Mouse (Mus musculus): Measurements from ENCODE around the gene Kank4.
A peak's percentile ranks its signal among the peaks of the same experiment; 100 is the strongest.

Gene Kank4

DNA sequence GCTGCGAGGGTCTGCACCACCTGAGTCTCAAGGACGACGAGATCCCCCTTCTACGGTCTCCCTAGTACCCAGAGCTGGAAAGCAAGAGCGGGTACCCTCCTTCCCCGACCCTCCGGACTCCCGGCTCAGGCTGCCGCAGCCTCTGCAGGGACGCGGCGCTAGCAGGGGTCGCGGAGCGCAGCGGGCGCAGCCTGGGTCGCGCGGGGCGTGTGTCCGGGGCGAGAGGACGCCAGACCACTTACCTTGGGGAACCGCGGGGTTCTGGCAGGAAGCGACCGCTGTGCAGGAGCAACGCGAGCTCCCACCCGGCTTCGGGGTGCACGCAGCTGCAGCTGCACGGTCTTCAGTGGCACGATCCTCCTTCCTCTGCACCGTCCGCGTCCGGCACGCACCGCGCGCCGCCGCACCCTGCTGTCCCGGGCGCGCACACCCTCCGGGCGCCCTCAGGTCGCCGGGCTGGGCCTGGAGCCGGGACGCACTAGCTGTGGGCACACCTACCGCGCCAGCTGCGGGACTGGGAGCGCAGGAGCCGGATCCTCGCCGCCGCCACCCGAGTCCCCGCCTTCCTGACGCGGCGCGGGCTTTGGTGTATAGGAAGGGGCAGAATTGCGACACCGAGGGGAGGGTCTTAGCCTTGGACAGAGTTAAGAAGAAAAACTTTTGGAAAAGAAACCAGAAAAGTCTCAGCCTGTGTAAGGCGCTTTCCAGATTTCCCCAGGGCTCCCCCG, at the start of gene Kank4:
TSS of gene Kank4 (minus strand) at position 354 of the 728 bp plus-strand sequence.
- peak; percentile 84 for DNase-seq (ENCODE audit: low read depth, low spot score)

DNA sequence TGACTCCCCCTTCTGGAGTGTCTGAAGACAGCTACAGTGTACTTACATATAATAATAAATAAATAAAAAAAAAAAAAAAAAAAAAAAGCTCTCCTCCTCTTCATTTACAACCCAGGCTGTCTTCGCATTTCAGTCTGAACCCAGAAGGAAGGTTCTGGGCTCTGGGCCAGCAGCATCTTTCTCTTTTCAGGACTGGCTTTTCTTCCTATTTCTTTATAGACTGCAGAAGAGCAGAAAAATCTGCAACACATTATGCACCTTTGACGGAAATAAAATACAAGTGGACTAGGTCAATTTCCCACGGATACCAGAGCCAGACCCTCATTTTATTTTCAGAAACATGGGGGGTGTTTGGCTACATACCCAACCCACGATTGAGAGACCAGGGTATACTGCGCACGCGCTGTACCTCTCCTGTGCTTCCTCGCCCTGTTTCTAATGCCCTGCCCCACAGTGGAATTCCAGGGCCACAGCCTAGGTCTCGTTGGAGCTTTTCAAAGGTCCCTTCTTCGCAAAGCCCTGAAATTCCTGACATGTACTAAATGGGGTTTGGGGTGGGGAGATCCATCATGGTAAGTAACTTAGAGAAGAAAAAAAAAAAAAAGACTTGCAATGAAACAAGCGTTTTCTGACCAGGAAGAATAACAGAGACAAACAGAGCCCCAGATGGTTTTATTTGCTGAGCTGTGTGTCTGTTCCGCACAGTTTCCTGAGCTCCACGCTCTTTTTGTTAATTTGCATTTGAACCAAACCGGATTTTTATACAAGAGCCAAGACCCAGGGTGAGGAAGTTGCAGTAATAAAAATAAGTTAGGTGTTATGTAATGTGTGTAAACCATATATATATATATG, 48.3 kb upstream of the Kank4 start:
- DNase-seq (ENCODE audit: low read depth, low spot score) = peak; percentile 98

DNA sequence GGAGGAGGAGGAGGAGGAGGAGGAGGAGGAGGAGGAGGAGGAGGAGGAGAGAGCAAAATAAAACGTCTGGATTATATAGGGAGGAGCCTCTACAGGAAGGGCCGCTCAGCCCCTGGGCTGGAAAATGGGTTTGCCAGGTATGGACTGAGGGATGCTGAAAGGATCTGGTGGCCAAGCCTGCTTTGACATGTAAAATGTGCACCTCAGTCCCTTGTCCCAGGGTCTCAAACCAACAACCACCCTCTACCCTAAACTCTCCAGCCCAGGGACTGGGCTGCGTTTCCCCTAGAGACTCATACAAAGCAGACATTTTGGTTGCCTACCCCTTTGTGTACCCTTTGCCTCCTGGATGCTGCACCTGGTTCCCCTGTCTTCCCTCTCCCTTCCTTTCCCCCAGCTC, 47.2 kb upstream of the Kank4 start:
- DNase-seq (ENCODE audit: low read depth, low spot score) = peak; percentile 83

DNA sequence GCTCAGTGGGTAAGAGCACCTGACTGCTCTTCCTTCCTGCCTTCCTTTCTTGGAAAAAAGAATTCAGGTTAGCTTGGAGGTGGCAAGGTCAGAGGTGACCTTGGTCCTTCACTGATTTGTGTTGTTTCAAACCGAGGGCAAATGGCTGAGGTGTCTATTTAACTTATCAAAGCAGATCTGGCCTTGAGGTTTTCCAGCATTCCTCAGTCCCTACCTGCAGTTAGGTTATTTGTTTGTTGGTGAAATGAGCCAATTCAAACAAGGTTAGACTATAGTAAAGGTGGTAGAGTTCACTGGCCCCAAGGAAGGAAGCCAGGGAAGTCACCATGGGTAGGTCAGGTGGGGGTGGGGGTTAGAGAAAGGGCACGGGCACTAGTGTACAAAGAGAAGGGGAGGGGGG, 46.8 kb upstream of the Kank4 start:
- DNase-seq (ENCODE audit: low read depth, low spot score) = peak; percentile 97

DNA sequence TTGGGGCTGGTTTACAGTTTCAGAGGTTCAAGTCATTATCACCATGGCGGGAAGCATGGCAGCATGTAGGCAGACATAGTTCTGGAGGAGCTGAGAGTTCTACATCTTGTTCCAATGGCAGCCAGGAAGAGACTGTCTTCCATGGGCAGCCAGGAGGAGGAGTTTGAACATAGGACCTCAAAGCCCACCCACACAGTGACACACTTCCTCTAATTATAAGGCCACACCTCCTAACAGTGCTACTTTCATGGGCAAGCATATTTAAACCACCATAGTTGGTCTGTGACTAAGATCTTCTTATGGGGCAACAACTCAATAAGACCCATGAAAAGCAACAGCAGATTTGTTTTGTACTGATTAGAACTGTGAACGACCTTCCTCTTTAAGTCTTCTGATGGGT, 46.1 kb upstream of the Kank4 start:
- DNase-seq (ENCODE audit: low read depth, low spot score) = peak; percentile 87

DNA sequence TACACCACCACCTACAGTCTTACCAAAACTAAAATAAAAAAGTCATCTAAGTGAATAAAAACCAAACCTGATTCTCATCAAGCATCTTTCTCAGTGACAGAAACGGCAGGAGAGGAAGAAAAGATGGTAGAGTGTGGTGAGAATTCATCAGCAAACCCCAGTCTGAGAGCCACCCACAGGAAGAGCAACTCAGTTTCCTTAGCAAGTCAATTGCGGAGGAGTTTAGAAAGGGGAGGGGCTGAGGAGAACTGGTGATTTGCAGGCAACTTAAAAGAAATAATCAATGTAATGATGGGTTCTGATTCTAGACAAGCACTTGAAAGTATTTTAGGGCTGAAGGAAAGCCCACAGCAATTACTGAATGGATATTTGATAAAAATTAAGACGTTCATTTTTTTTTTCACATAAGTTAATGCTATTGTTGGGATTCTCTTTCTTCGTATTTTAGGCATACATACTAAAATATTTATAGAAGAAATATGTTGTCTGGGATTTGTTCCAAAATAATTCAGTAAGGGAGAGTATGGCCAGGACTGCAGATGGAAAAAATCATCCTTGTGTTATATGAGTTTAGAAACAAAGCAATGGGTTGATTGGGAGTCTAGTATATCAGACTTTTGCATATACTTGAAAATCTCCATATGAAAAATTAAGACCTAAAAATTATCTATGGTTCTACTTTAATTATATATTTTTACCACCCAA, 41.0 kb upstream of the Kank4 start:
- peak; percentile 70 for DNase-seq (ENCODE audit: low read depth, low spot score)

DNA sequence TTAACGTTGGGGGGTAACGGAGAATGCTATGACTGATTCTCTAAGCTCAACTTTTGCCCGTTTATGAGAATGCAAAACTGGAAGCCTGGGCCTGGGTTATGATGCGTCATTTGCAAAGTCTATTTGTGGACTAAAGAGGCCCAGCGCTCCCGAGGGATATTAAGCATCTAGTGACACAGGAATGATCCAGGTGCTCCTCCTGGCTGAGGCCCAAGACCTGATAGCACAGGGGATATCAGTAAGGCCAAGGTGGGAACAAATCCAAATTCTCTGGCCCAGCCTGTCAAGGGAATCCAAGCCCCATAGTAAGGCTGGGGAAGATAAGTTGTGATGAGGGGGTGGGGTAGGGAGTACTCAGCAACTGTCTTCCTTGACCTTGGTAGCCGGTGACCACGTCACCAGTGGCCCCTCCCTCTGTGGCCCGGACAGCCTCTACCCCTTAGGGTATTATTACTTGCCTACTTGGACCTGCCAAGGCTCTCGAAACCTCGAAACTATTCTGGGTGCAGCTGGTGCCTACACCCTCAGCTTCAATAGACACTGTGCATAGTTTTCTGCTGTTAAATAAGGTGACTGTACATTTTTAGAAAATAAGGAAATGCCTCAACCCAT, 39.8 kb upstream of the Kank4 start:
- peak; percentile 67 for DNase-seq (ENCODE audit: low read depth, low spot score)

DNA sequence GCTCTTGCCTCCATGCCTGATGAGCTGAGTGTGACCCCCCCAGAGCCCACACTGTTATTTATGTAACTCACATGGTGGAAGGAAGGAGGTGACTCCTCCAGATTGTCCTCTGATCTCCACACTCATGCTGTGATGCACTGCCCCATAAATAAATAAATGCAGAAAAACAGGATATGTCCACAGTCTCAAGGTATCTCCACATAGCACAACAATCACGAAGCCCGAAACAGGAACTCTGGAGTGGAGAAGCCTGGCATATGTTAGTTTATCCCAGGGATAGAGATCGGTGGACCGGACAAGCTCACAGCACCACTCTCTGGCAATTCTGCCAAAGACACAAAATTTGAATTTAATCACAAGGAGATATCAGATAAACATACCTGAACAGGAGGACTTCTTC, 36.6 kb upstream of the Kank4 start:
- no peak for DNase-seq (ENCODE audit: low read depth, low spot score)

DNA sequence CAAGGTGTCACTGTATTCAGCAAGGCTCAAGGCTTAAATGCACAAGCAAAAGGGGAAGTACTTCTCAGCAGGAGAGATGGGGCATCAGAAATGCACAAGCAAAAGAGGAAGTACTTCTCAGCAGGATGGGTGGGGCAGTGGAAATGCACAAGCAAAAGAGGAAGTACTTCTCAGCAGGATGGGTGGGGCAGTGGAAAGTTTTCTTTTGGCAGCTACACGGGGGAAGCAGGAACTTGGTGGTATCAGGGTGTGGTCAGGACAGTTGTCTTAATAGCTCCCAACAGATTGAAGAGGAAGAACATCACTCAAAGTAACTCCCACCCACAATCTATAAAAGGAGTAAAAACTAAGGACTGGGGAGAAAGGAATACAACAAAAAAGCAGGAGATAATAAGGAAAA, 33.1 kb upstream of the Kank4 start:
- DNase-seq (ENCODE audit: low read depth, low spot score) = peak; percentile 71

DNA sequence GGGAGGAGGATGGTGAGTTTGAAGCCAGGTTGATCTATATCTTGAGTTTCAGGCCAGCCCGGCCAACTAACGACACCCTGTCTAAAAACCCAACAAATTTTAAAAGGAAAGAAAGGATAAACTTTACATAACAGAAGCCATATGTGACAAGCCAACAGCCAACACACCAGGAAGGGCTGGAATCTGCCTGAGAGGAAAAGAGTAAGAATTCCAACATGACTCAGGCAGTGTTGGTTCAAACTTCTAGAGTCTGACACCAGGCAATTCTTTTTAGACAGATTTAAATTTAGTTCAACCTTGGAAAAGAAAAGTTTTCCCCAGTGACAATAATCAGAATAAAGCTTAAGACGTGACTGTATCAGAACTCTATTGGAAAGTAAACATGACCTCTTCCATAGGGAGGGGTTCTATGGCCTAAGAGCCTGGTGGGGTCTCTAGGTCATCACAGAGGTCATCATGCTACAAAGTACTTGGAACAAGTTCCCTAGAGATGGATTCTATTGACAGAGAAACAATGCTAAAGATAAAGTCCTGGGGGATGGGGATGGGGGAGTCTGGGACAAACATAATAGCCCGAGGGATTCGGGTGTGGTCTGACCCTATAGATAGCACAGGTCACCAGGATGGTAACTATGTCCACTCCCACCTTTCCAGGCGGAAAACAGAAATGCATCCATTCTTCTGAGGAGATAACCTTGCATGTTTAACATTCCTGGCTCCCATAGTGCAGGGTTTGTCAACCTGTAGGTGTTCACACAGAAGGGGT, 30.0 kb upstream of the Kank4 start:
- DNase-seq (ENCODE audit: low read depth, low spot score) = peak; percentile 99

DNA sequence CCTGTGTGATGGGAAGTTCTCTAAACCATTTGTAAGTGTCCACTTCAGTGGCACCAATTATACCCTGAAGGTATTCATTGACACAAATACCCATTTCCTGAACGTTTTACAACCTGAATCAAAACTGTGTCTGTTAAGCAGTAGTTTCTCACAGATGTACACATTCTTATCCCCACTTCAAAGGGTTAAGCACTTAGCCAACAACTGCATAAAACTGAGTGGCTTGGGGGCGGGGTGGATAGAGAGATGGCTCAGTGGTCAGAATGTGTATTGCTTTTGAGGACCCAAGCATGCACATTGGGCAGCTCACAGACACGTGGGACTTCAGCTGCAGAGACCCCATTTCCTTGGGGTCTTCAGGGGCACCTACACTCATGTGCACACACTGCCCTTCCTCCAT, 29.1 kb upstream of the Kank4 start:
- peak; percentile 96 for DNase-seq (ENCODE audit: low read depth, low spot score)

DNA sequence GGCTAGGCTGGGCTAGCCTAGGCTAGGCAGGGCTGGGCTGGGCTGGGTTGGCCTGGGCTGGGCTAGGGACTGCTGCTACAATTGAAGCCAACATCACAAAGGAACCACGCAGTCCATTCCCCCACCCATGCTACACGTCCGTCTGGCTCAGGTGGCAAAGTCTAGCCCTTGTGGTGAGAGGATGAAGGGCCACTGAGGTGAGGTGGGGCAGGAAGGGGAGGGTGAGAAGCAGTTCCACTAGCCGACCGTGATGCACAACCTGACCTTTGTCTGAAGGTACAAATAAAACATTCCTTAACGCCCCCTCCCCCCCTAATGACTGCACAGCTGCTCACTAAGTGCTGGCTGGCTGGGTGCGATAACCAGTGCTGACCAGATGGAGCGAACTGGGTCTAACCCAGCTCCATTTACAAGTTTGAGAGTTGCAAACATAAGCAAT, 28.4 kb upstream of the Kank4 start:
- peak; percentile 100 for DNase-seq (ENCODE audit: low read depth, low spot score)

DNA sequence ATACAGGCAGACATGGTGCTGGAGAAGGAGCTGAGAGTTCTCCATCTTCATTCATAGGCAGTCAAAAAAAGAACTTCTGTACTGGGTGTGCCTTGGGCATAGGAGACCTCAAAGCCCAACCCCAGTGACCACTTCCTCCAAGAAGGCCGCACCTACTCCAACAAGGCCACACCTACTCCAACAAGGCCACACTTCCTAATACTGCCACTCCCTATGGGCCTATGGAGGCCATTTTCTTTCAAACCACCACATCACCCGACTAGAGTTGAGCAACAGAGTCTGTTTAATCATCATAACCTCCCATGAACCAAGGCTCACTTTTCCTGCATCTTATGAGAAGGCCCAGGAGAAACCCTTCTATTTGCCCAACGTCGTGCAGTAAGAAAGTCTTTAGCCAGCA, 27.9 kb upstream of the Kank4 start:
- DNase-seq (ENCODE audit: low read depth, low spot score) = peak; percentile 91

DNA sequence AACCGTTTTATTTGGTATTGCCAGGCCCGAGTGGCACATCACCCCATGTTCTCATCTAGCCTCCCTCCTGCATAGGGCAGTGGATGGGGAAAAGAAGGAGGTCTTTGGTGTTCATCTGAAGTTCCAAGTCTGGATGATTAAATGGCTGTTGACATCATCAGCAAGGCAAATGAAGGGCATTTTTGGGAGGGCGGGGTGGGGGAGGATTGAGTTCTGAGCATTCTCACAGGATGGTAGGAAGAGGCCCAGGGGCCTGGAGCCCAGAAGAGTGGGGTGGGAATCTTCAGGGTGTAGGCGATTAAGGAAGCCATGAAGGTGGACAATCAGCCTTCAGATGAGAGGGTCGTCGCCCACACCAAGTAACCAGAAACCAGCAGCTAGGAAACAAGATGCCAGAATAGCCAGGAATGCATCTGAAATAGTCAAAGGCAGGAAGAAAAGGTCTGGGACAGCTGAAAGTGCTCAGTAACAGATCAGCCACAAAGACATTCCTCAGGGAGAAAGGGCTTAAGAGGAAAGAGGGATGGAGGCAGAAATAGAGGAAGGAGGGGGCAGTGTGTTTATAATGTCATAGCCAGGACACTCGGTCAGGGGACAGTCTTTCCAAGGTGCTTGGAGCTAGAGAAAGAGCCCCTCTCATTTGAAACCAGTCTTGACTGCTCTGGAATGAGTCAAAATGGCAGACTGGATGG, 26.7 kb upstream of the Kank4 start:
- peak; percentile 56 for DNase-seq (ENCODE audit: low read depth, low spot score)

DNA sequence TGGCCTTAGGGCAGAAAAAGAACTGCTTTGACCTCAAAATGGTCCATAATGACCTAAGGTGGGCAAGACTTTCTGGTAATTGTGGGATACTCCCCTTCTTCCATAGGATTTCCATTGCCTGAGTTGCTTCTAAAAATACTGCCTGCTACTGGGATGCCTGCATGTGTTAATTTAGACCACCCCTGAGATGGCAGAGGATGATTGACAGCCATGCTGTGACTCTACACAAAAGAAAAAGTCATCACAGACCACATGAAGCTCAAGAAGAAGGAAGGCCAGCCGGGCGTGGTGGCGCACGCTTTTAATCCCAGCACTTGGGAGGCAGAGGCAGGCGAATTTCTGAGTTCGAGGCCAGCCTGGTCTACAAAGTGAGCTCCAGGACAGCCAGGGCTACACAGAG, 23.9 kb upstream of the Kank4 start:
- peak; percentile 99 for DNase-seq (ENCODE audit: low read depth, low spot score)

DNA sequence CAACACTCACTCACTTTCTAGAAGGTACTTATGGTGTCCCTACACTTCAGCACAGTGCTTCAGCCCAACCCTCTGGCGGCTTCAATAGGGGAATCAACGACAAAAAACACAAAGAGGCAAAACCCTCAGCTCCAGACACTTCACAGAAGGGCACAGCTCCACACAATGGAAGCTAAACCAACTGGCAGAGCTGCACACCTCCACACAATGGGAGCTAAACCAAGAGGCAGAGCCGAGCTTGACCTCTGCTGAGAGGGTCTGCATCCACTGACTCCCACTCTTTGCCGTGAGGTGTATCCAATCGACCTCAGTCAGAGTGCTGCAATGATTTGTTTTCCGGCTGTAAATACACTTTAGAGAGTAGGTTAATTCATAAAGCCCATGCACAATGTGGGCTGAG, 23.2 kb upstream of the Kank4 start:
- DNase-seq (ENCODE audit: low read depth, low spot score) = peak; percentile 85

DNA sequence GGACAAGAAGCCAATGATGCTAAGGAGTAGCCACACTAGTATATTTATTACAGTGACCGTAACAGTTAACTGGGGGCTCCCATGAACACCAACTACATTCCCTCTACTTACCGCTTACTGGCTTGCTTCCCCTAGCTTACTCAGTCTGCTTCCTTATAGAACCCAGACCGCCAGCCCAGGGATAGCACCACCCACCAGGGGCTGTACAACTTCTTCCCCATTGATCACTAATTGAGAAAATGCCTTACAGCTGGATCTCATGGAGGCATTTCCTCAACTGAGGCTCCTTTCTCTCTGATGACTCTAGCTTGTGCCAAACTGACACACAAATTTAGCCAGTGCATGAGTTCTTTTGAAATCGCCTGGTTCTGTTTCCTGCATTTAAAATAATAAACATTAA, 21.6 kb upstream of the Kank4 start:
- DNase-seq (ENCODE audit: low read depth, low spot score) = no peak

DNA sequence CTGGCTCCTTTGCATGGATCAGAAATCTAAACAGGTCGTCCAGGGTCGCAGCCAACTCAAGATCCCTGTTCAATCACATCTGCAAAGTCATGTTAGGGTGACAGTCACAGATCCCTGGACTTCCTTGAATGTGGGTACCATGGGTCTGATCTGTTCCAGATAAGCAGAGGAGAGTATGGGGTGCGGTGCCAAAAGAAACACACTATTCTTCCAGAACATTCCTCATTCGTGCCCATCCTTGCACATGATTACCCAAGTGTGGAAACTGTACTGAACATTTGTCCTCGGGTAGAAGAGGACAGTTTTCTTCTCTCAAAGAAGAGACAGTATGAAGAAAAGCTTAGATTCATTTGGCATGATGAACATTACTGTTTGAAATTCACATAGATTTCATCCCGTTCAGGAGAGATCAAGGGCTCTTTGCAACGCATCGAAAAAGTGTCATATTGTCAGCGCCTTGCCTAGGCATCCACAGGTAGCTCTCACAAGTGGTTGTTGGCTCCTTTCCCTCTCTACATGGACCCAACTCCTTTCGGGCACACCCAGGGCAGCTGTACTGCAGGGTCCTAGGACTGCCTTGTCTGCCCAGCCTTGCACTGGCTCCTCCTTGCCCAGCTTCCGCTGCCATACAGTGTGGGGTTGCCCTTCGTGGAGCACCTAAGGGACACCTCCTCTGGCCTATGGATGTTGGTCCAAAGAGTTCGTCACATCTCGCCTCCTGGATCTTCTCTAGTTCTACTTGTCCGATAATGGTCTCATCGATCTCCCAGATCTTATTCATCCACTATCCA, 20.6 kb upstream of the Kank4 start:
- no peak for DNase-seq (ENCODE audit: low read depth, low spot score)

DNA sequence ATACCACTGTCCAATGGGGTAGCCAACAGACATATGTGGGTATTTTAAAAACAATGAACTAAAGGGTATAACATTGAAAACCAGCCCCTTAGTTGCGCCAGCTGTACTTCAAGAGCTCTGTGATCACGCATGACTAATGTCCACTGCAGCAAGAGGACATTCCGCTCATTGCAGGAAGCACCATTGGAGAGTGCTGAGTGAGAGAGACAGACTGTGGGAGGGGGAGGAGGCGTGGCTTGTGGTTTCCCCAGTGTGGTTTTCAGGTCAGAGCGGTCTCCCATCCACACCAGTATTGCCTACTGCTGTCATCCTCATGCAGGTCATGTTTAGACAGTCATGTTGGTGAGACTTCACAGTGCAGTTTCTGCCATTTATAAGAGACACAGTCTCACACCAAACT, 19.2 kb upstream of the Kank4 start:
- no peak for DNase-seq (ENCODE audit: low read depth, low spot score)

DNA sequence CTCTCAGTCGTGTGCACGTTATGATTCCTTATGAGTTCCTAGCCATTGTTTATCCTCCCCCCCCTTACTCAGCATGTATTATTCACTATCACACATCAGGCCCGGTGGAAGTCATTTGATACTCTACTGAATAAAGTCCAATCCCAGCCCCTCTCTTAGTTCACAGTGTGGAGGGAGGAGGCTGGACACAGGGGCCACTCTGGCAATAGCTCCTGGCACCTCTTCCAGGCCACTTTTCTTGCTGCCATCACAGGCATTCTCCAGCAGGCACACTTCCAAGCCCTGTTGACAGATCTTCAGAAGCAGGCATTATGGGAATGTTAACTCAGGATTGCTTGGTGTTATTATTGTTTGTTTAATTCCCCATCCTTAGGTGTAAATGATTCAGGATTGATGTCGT, 17.4 kb upstream of the Kank4 start:
- DNase-seq (ENCODE audit: low read depth, low spot score) = no peak
